Mouse (Mus musculus) C2C12 (cell line): ENCODE measurements at regions not wholly inside any gene's neighbourhood (a gene's known extent, or its start where the extent isn't known, plus 50 kb on each side); places are given as distances from the start of the nearest gene placed in this dataset.

Source experiments
- H3K27me3 ChIP-seq: one replicate; pipeline ENCODE4 v1.6.1; 2011; ENCODE audit not compliant: control insufficient read depth, insufficient read depth, insufficient read length
- H3K36me3 ChIP-seq: one replicate; pipeline ENCODE4 v1.6.1; 2011; ENCODE audit not compliant: control insufficient read depth, insufficient read depth
- H3K4me3 ChIP-seq: one replicate; pipeline ENCODE4 v1.5.1; 2011; ENCODE audit warnings: mild to moderate bottlenecking, control low read depth; ENCODE audit not compliant: poor library complexity, insufficient read depth, severe bottlenecking
- H3K79me2 ChIP-seq: one replicate; pipeline ENCODE4 v1.6.1; 2011; ENCODE audit not compliant: control insufficient read depth, insufficient read depth
- H3K79me3 ChIP-seq: one replicate; pipeline ENCODE4 v1.6.1; 2011; ENCODE audit warnings: low read depth, control low read depth
- H3ac ChIP-seq: one replicate; pipeline ENCODE3; 2011; ENCODE audit warnings: low read depth; ENCODE audit not compliant: control insufficient read depth, insufficient read length
- CEBPB ChIP-seq: IDR thresholded peaks from one replicate; pipeline ENCODE4 v1.6.1; 2011; ENCODE audit warnings: low read depth, mild to moderate bottlenecking, control low read depth, moderate library complexity
- CTCF ChIP-seq: IDR thresholded peaks from one replicate; pipeline ENCODE4 v1.5.1; 2011; ENCODE audit not compliant: control insufficient read depth, insufficient read depth, insufficient read length
- FOSL1 ChIP-seq: IDR thresholded peaks from one replicate; pipeline ENCODE4 v1.8.0; 2011; ENCODE audit warnings: mild to moderate bottlenecking, low read length; ENCODE audit not compliant: poor library complexity, insufficient read depth, severe bottlenecking
- MAX ChIP-seq: IDR thresholded peaks from one replicate; pipeline ENCODE4 v1.6.1; 2011; ENCODE audit warnings: mild to moderate bottlenecking, control low read depth
- MYOD1 ChIP-seq: IDR thresholded peaks from one replicate; pipeline ENCODE4 v1.6.1; 2011; ENCODE audit warnings: low read depth; ENCODE audit not compliant: control insufficient read depth, insufficient read length
- MYOG ChIP-seq: IDR thresholded peaks from one replicate; pipeline ENCODE4 v1.6.1; 2011; ENCODE audit not compliant: control insufficient read depth, insufficient read length; ENCODE audit errors: extremely low read depth
- USF1 ChIP-seq: IDR thresholded peaks from one replicate; pipeline ENCODE4 v1.6.1; 2011; ENCODE audit warnings: low read depth, mild to moderate bottlenecking, control low read depth, moderate library complexity

- Histone ChIP-seq H3K4me3 (no peak overlapping the region), H3ac (no peak overlapping the region), H3K36me3 (no peaks in the 10 kb centered on the region), H3K79me3 (no peaks in the 10 kb centered on the region), H3K79me2 (no peaks in the 10 kb centered on the region), H3K27me3 (no peaks in the 10 kb centered on the region)
- TF ChIP-seq USF1 (no peak), CTCF (no peak), MAX (no peak), CEBPB (no peak), FOSL1 (no peak), MYOG (no peak), MYOD1 (no peak)
Observed at GRCm38 (mm10) chr1:165086131-165086530, 74.4 kb downstream of the Tbx19 start.

GRCm38 (mm10) chr1:165084753-165085152 is 75.8 kb downstream of the Tbx19 start:
- Histone ChIP-seq H3K79me2 (no peaks in the 10 kb centered on the region), H3K4me3 (no peak overlapping the region), H3K27me3 (no peaks in the 10 kb centered on the region), H3ac (no peak overlapping the region), H3K79me3 (no peaks in the 10 kb centered on the region), H3K36me3 (no peaks in the 10 kb centered on the region)
- TF ChIP-seq CEBPB: no peak
- TF ChIP-seq MYOG: no peak
- TF ChIP-seq MAX: no peak
- TF ChIP-seq FOSL1: no peak

GRCm38 (mm10) chr1:165084179-165084578 is 76.4 kb downstream of the Tbx19 start:
- H3K36me3 ChIP-seq: no peaks in the 10 kb centered on the region
- TF ChIP-seq CEBPB (no peak), FOSL1 (no peak), MAX (no peak), MYOD1 (peak; percentile 34), CTCF (no peak)
- no peaks in the 10 kb centered on the region for H3K27me3 ChIP-seq
- no peak overlapping the region for H3ac ChIP-seq
- no peaks in the 10 kb centered on the region for H3K79me2 ChIP-seq
- no peak overlapping the region for H3K4me3 ChIP-seq
- H3K79me3 ChIP-seq: no peaks in the 10 kb centered on the region

GRCm38 (mm10) chr1:165080351-165080750 is 80.2 kb downstream of the Tbx19 start:
- no peaks in the 10 kb centered on the region for H3K27me3 ChIP-seq
- no peak overlapping the region for H3K4me3 ChIP-seq
- H3K36me3 ChIP-seq: no peaks in the 10 kb centered on the region
- no peak overlapping the region for H3ac ChIP-seq
- H3K79me3 ChIP-seq: no peaks in the 10 kb centered on the region
- no peak for TF ChIP-seq MYOD1
- no peak for TF ChIP-seq CTCF
- no peak for TF ChIP-seq FOSL1
- no peak for TF ChIP-seq CEBPB
- TF ChIP-seq MYOG: no peak
- no peak for TF ChIP-seq MAX
- TF ChIP-seq USF1: no peak
- no peaks in the 10 kb centered on the region for H3K79me2 ChIP-seq

GRCm38 (mm10) chr1:165077313-165077712 is 83.3 kb downstream of the Tbx19 start:
- H3K36me3 ChIP-seq: no peaks in the 10 kb centered on the region
- no peak for TF ChIP-seq MYOD1
- no peak for TF ChIP-seq MAX

GRCm38 (mm10) chr1:165075301-165076082 is 85.1 kb downstream of the Tbx19 start:
- H3K27me3 ChIP-seq: no peaks in the 10 kb centered on the region
- TF ChIP-seq MYOD1 (peak; percentile 33), MAX (no peak), FOSL1 (no peak), USF1 (no peak), MYOG (no peak), CEBPB (no peak)
- H3K4me3 ChIP-seq: no peak overlapping the region
- H3ac ChIP-seq: no peak overlapping the region
- no peaks in the 10 kb centered on the region for H3K79me2 ChIP-seq
- no peaks in the 10 kb centered on the region for H3K36me3 ChIP-seq
- no peaks in the 10 kb centered on the region for H3K79me3 ChIP-seq

More at GRCm38 (mm10) chr1:165077313-165077712, 83.3 kb downstream of the Tbx19 start:
- no peaks in the 10 kb centered on the region for H3K79me2 ChIP-seq
- H3K79me3 ChIP-seq: no peaks in the 10 kb centered on the region
- no peak overlapping the region for H3ac ChIP-seq
- H3K27me3 ChIP-seq: no peaks in the 10 kb centered on the region
- H3K4me3 ChIP-seq: no peak overlapping the region
